Mouse (Mus musculus) kidney, postnatal 25 days (tissue): ENCODE data around the gene Nme9.

ENCODE experiments used
- DNase-seq, 2 experiments: peaks; one replicate each; pipeline ENCODE4 v3.0.0; 2021; ENCODE audit warnings: mixed read lengths in 2 of 2

Gene Nme9

DNA sequence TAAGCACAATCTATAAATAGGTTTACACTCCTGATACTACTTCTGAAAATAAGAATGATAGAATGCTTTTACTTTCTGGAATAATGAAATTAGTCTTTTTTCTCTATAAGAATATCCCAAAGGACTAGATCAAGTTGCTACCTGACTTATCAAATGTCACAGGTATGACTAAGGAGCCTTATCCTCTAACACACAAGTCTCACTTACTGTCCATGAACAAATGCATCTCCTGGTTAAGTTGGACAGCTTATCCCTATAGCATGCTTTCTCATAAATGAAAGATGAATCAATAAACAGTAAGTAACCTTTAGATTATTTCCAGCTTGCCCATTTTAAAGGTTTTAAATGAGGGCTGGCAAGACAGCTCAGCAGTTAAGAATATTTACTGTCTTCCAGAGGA, 33.4 kb downstream of the Nme9 start:
- DNase-seq: no peak

DNA sequence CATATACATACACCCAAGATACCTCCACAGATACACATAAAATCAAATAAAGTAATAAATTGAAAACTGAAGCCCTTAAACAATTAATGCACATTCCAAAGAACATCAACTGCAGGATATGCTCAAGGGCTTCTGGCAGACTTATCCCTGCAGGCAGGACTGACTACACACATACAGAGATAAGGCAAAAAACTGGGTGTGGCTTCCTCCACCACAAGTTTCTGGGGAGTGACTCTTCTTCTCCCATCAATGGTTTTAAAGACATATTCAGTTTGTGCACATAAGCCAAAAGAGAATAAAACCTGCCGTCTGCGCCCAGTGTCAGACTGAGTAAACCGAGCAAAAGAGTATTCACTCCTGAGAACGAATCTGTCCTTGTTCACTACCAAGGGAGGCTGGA, 33.9 kb downstream of the Nme9 start:
- DNase-seq: no peak

DNA sequence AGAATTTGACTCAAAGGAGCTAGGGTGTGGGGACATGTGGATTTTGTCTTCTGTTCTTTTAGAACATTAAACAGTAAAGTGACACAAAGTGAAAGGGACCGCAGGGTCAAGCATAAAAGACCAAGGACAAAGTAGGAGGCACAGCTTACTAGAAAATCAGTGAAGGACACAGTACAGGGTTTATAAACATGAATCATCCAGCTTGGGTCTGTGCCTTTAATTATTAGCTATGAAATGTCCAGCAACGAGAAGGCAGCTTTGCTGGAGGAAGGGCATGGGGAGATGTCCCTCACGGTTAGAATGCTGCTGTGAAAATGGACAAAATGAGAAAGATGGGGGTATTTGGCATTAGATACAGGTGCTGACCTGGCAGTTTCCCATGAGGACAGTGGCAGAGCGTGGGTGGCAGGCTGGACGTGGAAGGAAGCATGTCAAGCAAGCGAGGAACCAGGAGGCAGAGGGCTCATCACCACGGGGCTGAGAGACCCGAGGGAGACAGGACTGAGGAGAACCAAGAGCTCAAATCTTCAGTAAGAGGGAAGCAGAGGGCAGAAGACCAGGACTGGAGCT, 35.9 kb downstream of the Nme9 start:
- DNase-seq: no peak

DNA sequence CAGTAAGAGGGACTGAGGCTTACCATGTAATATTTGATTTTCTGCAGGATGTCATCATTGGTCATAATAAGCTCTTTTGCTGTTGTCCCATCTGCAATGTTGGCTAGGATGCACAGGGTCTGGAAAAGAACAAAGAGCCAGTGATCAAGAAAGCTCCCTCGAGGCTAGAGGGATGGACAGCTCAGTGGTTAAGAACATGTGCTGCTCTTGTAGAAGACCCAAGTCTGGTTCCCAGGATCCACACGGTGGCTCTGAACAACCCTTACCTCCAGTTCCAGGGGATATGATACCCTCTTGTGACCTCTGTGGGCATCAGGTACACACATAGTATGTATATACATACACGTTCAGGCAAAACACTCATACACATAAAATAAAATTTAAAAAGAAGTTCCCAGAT, 36.6 kb downstream of the Nme9 start:
- DNase-seq: no peak

DNA sequence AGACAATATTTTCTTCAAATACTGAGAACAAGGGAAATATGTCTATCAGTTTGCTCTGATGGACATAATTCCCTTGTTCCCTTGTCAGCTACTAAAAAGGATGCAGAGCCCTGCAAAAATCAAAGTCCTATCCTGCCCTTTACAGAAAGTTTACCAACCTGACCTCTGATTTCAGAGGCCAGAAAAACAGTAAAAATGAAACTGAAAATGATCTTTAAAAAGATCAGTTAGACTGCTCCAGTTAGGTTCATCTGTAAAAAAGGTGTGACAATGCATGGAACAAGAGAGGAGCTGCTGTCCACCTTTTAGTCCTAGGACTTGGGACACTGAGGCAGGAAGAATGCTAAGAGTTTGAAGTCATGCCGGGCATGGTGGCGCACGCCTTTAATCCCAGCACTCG, 39.8 kb downstream of the Nme9 start:
- no peak for DNase-seq

DNA sequence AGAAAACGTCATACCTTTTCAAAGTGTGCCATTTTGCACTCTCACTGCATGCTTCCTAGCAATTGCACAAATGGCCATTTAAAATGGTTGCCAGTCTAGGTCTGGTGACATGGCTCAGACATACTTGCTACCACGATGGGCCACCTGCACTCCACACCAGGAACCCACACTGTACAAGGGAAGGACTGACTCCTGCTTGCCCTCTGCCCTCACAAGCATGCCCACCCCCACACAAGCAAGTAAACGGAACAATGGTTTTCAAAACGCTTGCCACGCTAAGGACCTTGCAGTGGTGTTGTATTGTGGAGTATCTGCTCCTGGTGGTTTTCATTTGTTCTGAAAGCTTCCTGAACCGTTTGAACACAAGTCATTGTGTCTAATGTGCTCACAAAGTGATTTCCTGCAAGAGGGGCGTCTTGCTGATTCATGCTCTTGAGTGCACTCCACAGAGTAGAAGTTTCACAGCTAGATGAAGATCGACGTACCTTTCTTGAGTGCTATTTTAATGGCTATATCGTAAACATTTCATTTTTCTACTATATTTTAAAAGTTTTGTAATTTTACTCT, 41.4 kb downstream of the Nme9 start:
- no peak for DNase-seq

DNA sequence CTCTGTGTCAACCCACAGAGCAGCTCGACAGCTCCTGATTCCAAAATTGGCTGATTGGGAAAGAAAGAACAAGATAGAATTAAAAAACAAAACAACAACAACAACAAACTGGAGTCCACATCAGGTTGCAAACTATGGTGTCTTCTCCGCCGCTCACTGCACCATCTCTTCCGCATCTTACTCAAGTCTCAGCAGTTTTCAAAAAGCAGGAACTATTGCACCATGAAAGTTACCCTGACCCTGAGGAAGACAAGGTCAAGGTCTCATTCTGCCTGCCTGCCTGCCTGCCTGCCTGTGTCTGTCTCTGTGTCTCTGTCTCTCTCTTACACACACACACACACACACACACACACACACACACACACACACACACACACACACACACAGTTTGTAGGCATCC, 48.1 kb downstream of the Nme9 start:
- DNase-seq: no peak

DNA sequence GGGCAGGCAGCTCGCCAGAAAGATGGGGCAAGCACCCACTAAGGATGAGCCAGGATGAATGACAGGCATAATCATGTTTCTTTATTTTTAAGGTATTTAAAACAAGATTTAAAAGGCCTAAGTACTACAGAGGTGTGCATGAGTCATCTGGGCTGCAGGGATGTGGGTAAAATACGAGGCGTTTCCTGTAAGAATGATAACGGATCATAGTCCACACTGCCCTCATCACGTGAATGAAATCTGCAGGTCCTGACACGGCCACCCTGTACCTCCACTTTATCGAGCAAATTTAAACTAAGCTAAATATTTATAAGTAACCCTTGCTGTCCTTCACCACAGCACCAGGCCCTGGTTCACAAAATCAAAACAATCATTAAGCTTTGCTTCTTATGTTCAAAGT, 54.6 kb downstream of the Nme9 start:
- no peak for DNase-seq
